Mouse (Mus musculus) spleen, postnatal 14 days (tissue): Measurements from ENCODE around the gene Hmces.

Experiments used
- DNase-seq, 2 experiments: peaks; one replicate each; pipeline ENCODE4 v3.0.0; 2021 to 2022; ENCODE audit warnings: low spot score in 2 of 2

Hmces gene

GRCm38 (mm10) chr6:87913661-87914325 lies at the start of gene Hmces:
Gene Hmces (plus strand): TSS chr6:87913935.
- DNase-seq: peak; percentile 64 to 73

- DNase-seq: no peak
Measured at GRCm38 (mm10) chr6:87866211-87866610, 47.5 kb upstream of the Hmces start.

GRCm38 (mm10) chr6:87867256-87867655 lies 46.5 kb upstream of the Hmces start:
- no peak for DNase-seq

- no peak for DNase-seq
Measured at GRCm38 (mm10) chr6:87868871-87869506, 44.7 kb upstream of the Hmces start.

- no peak for DNase-seq
Measured at GRCm38 (mm10) chr6:87870440-87870839, 43.3 kb upstream of the Hmces start.

- no peak for DNase-seq
Measured at GRCm38 (mm10) chr6:87871240-87871639, 42.5 kb upstream of the Hmces start.

- DNase-seq: no peak
Measured at GRCm38 (mm10) chr6:87873104-87873503, 40.6 kb upstream of the Hmces start.

GRCm38 (mm10) chr6:87873963-87874362 lies 39.8 kb upstream of the Hmces start:
- no peak for DNase-seq

GRCm38 (mm10) chr6:87875083-87875482 lies 38.7 kb upstream of the Hmces start:
- DNase-seq: no peak

GRCm38 (mm10) chr6:87875562-87875961 lies 38.2 kb upstream of the Hmces start:
- no peak for DNase-seq

- no peak for DNase-seq
Measured at GRCm38 (mm10) chr6:87876068-87876643, 37.6 kb upstream of the Hmces start.

- no peak for DNase-seq
Measured at GRCm38 (mm10) chr6:87879010-87879409, 34.7 kb upstream of the Hmces start.

GRCm38 (mm10) chr6:87879628-87880027 lies 34.1 kb upstream of the Hmces start:
- DNase-seq: no peak

- DNase-seq: no peak
Measured at GRCm38 (mm10) chr6:87882221-87882620, 31.5 kb upstream of the Hmces start.

GRCm38 (mm10) chr6:87882816-87883215 lies 30.9 kb upstream of the Hmces start:
- no peak for DNase-seq

- no peak for DNase-seq
Measured at GRCm38 (mm10) chr6:87886721-87887120, 27.0 kb upstream of the Hmces start.

- peak; percentile 100 for DNase-seq
Measured at GRCm38 (mm10) chr6:87887594-87888233, 26.0 kb upstream of the Hmces start, which contains the start of gene Copg1. Gene Copg1 (plus strand): TSS chr6:87887814.

- DNase-seq: no peak
Measured at GRCm38 (mm10) chr6:87893931-87894330, 19.8 kb upstream of the Hmces start.

- no peak for DNase-seq
Measured at GRCm38 (mm10) chr6:87898028-87898427, 15.7 kb upstream of the Hmces start.

- no peak for DNase-seq
Measured at GRCm38 (mm10) chr6:87906632-87907031, 7.1 kb upstream of the Hmces start.

- no peak for DNase-seq
Measured at GRCm38 (mm10) chr6:87909181-87909580, 4.6 kb upstream of the Hmces start.

GRCm38 (mm10) chr6:87911559-87911958 lies 2.2 kb upstream of the Hmces start:
- DNase-seq: no peak
